Mouse (Mus musculus): ENCODE results near the gene Gsap. TPM values are rescaled to one million over a fixed set of nuclear protein-coding genes. Genes with fewer than 3 reads are reported as not detected.

Gsap gene
- 8.0 TPM for polyA plus RNA-seq (2014; fragmentation: Illumina TruSeq; extraction: RNeasy Lipid Tissue Mini Kit (QIAGEN cat#74804))

GRCm38 (mm10) chr5:21185764-21186685, at the start of gene Gsap:
TSS of gene Gsap (plus strand) at chr5:21186255.

Other genes starting within 250 kb of the Gsap start
- 71.0 TPM for gene Rsbn1l, start 229.9 kb upstream of the Gsap start, polyA plus RNA-seq (2014; fragmentation: Illumina TruSeq; extraction: RNeasy Lipid Tissue Mini Kit (QIAGEN cat#74804))
- 154 TPM for gene Ptpn12, start 130.3 kb upstream of the Gsap start, polyA plus RNA-seq (2014; fragmentation: Illumina TruSeq; extraction: RNeasy Lipid Tissue Mini Kit (QIAGEN cat#74804))
- gene Fgl2, start 186.4 kb downstream of the Gsap start, polyA plus RNA-seq (2014; fragmentation: Illumina TruSeq; extraction: RNeasy Lipid Tissue Mini Kit (QIAGEN cat#74804)) = 342 TPM
- 5.9 TPM for gene Ccdc146, start 238.4 kb downstream of the Gsap start, polyA plus RNA-seq (2014; fragmentation: Illumina TruSeq; extraction: RNeasy Lipid Tissue Mini Kit (QIAGEN cat#74804))
- 31.6 TPM for gene Fam185a, start 238.7 kb downstream of the Gsap start, polyA plus RNA-seq (2014; fragmentation: Illumina TruSeq; extraction: RNeasy Lipid Tissue Mini Kit (QIAGEN cat#74804))

Data from ovary, adult 10 weeks (tissue).